Mouse (Mus musculus): ENCODE measurements around the gene Pklr.

Gene Pklr

DNA sequence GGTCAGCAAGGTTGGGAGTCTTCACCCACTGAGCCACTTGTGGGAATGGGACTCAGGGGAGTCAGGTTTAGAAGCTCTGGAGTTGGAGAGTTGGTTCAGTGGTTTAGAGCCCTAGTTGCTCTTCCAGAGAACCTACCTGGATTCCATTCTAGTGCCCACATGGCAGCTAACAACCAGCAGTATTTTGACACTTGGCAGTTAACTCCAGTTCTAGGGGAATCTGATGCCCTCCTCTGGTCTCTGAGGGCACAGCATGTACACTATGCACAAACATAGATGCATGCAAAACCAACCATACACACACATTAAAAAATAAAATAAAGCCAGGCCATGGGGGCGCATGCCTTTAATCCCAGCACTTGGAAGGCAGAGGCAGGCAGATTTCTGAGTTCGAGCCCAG is 57.9 kb downstream of the Pklr start:
- in situ Hi-C loops (cut with MseI, MboI) = no loop called here
